Mouse (Mus musculus) left cerebral cortex, postnatal 14 days (tissue): ENCODE data around the gene Inca1. TPM values are rescaled to one million over a fixed set of nuclear protein-coding genes. Genes with fewer than 3 reads are reported as not detected.
A peak's percentile ranks its signal among the peaks of the same experiment; 100 is the strongest.

Experiments used
- DNase-seq, 2 experiments: peaks; one replicate each; pipeline ENCODE4 v3.0.0; 2021 to 2022; ENCODE audit warnings: low spot score in 2 of 2, mixed read lengths in 1 of 2
- intact Hi-C: fragments of 180-260 bp; cut with DNase I; formaldehyde crosslinking; loops from one replicate; pipeline ENCODE4 v1.15.1; 2025
- total RNA-seq, 2 experiments: library from RNA; stranded (reverse); gene quantifications; 2 replicates each; pipeline ENCODE4 v1.2.3; 2021

Inca1 gene
- total RNA-seq, 2 experiments from 2014 or later, result 1.4 to 1.6 TPM

GRCm38 (mm10) chr11:70706127-70706526 is 6.2 kb upstream of the Inca1 start:
- DNase-seq, result no peak
- intact Hi-C loops, result no loop called here

- intact Hi-C loops, result no loop called here
- DNase-seq, result no peak
These were observed 2.8 kb upstream of the Inca1 start for GRCm38 (mm10) chr11:70702781-70703180.

GRCm38 (mm10) chr11:70701984-70702733 is 2.2 kb upstream of the Inca1 start:
- intact Hi-C loops, result no loop called here
- no peak for DNase-seq

DNA sequence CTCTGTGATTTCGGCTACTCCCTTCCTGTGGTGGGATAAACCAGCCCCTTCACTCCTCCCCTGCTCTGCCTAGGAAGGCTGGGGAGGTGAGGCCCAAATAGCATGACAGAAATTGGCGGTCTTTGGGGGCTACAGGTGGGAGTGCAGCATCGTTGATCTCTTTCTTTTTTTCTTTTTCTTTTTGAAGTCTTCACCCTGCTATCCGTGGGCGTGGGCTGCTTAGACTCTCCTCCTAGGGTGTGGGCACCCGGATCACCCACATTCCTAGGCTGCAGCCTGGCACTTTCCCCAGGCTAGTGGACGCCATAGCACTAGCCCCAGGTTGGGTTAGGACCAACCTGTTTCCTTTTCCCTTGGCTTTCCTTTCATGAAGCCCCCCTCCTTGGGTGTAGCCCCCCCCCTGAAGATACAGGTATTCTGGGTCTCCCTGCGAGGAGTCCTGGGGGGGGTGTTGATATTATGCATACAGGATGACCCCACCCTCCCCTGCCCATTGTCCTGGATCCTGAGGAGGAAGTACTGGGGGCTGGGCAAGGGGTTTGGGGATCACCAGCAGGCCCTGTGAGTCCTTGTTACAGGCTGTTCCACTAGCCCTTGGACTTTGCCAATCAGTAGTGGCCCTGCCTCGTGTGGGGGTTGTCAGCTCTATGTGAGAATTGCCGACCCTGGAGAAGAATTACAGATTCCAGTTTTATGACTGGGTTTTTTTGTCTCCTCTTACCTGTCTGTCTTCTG is 1.4 kb upstream of the Inca1 start:
- intact Hi-C loops, result no loop called here
- DNase-seq, result no peak

DNA sequence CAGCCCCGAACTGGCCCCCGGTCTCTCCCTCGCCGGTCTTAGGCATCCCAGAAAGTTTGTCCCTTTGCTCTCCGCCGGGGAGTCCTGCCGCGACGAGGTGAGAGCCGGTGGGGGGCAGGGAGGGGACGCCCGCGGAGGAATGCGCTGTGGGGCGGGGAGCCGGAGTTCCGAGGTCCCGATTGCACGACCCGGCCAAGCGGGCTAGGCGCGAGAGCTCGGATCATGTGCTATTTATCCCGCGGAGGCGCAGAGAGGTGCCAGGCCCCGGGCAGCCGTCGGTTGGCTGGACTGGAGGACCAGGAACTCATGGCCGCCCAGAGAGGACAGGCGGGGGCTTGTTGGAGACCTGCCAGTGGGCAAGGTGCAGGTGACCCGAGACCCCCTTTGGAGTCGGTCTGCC is 658 bp upstream of the Inca1 start:
- intact Hi-C loops, result no loop called here
- peak; percentile 44 to 47 for DNase-seq

GRCm38 (mm10) chr11:70699051-70699450 is 904 bp downstream of the Inca1 start:
- intact Hi-C loops, result no loop called here

DNA sequence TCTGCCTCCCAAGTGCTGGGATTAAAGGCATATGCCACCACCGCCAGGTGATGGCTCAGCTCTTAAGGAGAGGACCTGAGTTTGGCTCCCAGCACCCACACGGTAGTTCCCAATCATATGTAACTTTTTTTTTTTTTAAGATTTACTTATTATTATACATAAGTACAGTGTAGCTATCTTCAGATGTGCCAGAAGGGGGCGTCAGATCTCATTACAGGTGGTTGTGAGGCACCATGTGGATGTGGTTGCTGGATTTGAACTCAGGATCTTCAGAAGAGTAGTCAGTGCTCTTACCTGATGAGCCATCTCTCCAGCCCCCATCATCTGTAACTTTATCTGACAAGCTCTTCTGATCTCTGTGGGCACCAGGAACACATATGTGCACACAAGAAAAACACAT is 2.6 kb downstream of the Inca1 start:
- intact Hi-C loops, result no loop called here
- no peak for DNase-seq

More at GRCm38 (mm10) chr11:70699051-70699450, 904 bp downstream of the Inca1 start:
- DNase-seq, result no peak

DNA sequence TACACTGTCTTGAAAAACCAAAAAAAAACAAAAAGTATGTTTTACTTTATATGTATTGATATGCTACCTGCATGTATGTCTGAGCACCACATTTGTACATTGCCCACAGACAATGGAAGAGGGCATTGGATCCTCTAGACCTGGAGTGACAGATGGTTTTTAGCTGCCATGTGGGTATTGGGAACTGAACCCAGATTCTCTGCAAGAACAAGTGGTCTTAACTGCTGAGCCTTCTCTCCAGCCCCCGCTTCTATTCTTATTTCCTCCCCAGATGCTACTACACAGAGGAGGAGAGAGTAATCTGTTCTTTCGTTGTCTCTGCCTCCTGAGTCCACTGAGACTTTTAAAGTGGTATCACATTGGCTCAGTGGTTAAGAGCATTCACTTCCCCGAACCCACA is 6.5 kb downstream of the Inca1 start:
- DNase-seq, result no peak
- intact Hi-C loops, result no loop called here

DNA sequence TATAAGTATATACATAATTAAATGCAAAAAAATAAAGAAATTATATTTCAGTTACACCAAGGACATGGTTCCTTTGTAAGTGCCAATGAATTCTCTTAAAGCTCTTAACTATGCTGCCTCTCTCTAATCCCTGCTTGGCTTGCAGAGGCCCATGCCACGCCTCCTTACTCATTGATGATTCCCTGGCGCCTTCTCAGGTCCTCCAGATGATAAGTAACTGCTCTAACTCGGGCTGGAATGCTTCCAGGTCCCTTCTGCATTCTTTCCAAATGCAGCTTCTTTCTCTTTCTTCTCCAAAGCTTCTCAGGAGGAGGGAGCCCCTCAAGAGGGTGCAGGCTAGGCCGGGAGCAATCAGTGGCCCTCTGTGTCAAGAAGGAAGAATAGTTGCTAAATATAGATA is 10.4 kb downstream of the Inca1 start:
- intact Hi-C loops, result loop anchor here (5.0 kb wide), 1 partner anchor 43 kb away; no protein-coding TSS in a partner anchor
- DNase-seq, result no peak

DNA sequence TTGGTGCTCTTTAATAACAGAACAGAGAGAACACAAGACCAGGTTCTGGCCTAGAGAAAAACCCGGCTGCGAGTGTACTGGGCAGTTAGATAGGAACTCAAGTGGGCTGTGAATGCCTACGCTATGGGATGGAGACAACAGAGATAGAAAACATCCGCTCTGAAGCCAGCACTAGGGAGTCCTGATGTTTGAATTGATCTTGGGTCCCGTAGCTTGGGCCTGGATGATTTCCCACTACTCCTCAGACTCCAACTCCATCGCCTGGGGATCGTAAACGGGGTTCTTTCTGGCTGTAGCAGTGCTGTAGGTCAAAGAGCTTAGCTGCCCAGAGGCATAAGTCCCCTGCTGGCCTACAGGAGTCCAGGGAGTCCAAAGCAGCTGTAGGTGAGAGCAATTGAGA is 11.6 kb downstream of the Inca1 start:
- intact Hi-C loops, result loop anchor here (5.0 kb wide), 1 partner anchor 44 kb away; no protein-coding TSS in a partner anchor
- no peak for DNase-seq

DNA sequence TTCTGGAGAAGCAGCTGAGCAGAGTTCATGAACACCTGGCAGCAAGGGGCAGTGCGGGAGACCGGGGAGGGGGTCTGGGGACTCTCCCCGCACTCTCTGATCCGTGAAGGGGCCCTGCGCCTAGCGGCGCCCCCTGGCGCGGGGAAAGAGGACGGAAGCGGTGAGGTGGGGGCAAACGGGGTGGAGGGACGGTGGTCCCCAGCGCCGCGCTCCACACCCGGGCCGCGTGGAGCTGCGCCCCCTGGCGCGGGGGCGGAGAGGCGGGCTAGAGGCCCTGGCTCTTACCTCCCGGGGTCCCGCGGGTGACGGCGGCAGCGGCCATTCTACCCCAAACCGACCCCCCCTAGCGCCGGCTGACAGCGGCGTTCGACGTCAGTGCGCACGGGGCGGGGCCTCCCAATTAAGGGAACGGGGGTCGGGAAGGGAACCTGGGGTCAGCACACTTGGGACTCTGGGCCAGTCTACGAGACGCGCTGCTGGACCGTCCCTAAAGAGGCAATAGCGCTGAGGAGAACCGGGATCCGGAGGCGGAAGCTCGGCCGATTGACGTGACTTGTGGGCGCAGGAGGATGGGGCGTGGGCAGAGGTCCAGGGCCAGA is 12.3 kb downstream of the Inca1 start, which contains the start of gene Camta2:
Gene Camta2 (minus strand): TSS at position 505 of the 599 bp plus-strand sequence.
- intact Hi-C loops, result loop anchor here (5.0 kb wide), 1 partner anchor 45 kb away; no protein-coding TSS in a partner anchor
- DNase-seq, result peak; percentile 76 to 84

- DNase-seq, result peak; percentile 61 to 65
- intact Hi-C loops, result loop anchor here (5.0 kb wide), 1 partner anchor 45 kb away; no protein-coding TSS in a partner anchor
These were observed 12.9 kb downstream of the Inca1 start for GRCm38 (mm10) chr11:70686901-70687566.

DNA sequence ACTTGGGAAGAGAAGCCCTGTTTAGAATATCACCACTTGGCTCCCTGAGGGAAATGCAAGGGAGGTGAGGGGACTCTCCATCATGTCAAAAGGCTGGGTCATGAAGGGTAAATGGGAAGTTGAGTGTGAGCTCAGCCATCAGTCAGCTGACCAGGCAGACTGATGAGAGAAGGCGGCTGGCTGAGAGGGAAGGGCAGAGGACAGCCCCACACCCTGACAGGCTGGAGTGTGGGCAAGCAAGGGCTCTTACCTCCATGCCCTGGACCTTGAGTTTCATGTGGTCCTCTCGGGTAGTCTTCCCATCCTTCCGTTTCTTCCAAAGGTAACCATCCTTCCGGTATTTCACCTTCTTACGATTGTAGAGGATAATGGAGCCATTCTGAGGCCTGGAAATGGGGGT is 16.3 kb downstream of the Inca1 start:
- intact Hi-C loops, result loop anchor here (5.0 kb wide), 1 partner anchor 74 kb away; no protein-coding TSS in a partner anchor
- DNase-seq, result no peak

DNA sequence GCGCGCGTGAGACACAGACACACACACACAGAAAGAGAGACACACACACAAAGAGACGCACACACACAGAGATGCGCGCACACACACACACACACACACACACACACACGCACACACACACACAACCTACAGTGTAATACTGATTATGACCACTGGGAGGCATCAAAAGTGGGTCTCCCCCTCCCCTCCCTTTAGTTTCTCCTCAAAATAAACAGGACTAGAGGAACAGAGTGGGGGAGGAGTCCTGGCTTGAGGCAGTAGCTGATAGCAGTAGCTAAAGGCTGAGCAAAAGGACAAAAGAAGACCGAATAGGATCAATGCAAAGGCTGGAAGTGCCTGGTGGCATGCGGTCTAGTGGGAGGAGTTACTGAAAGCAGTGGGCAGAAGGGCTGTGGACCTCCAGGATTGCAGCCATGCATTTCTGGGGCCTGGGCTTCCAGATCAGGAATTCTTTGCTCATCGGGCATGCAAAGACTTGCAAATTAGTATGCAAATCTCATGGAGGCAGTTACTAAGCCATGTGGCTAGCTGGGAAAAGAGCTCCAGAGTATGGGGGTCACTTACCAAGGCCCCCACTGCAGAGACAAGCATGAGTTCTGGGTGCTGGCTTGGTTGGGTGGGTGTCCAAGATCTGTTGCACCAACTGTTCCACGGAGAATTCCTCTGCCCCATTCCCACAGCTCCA is 17.9 kb downstream of the Inca1 start:
- DNase-seq, result peak; percentile 64 to 93
- intact Hi-C loops, result loop anchor here (5.0 kb wide), 1 partner anchor 75 kb away; no protein-coding TSS in a partner anchor

- DNase-seq, result no peak
- intact Hi-C loops, result loop anchor here (5.0 kb wide), 1 partner anchor 76 kb away; no protein-coding TSS in a partner anchor
These were observed 18.8 kb downstream of the Inca1 start for GRCm38 (mm10) chr11:70681170-70681569.

DNA sequence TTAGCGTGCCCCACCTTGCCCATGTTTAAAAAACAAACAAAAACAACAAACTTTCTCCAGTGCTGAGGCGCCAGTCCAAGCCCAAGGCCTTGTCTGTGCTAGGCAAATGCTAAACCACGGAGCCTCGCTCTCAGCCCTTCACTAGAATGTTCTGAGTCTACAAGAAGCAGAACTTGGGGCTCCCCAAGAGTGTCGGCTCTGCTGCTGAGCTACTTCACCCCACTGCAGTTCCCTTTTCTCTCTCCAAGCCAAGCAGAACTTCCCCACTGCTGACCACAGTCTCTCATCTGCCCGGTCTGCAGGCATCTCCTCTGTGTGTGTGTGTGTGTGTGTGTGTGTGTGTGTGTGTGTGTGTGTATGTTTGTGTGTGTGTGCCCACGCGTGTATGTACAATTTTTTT is 20.1 kb downstream of the Inca1 start:
- DNase-seq, result peak; percentile 31 to 44
- intact Hi-C loops, result loop anchor here (5.0 kb wide), 1 partner anchor 77 kb away; no protein-coding TSS in a partner anchor

DNA sequence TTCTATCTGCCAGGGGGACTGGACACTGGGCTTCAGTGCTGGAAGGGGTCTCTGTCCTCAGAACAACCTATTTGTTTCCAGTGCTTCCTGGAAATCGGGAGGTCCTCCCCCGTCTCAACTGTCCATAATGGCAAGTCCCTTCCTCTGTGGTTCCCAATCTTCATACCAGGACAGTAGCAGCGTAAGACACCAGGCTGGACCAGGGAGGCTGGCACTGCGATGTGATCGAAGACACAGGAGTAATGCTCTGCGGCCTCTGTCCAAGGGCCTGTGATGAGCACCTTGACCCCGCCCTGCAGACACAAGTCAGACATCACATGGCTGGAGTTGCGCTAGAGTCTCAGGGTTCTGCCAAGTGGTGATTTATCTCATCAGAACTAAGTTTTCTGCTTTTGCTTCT is 20.6 kb downstream of the Inca1 start:
- DNase-seq, result no peak
- intact Hi-C loops, result no loop called here

DNA sequence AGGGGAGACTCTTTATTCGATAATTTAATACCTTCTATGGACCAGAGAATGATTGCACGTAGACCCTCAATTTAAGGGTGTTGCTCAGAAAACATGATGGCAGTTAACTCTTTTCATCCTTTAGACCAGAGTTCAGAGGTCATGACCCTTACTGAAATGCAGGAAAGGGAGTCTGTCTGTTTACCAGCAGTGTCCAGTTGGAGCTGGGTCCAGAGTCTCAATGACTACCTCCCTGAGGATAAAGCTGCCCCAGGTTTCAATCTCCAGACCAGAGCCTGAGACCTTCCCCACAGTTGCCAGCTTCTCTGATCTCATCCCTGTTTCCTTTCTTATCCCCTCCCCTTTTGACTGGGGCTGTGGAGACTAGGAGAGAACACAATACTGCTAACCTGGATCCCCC is 21.4 kb downstream of the Inca1 start:
- DNase-seq, result no peak
- intact Hi-C loops, result no loop called here

DNA sequence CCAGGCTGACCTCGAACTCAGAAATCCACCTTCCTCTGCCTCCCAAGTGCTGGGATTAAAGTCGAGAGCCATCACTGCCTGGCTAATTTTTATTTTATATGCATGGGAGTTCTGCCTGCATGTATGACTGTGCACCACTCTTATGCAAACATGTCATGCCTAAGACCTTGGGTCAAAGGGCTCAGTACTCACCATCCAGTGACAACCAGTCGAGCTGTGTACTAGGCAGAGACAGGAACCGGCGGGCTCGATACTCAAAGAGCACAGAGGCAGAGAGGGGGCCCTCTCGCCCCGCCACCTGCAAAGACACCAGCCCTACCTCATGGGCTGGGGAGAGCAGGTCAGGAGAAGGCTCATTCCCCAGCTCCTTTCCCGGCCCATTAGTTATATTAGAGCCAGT is 21.9 kb downstream of the Inca1 start:
- DNase-seq, result no peak
- intact Hi-C loops, result no loop called here
